Mouse (Mus musculus): ENCODE data around the gene Zfp131. TPM values are rescaled to one million over a fixed set of nuclear protein-coding genes. Genes with fewer than 3 reads are reported as not detected.
A peak's percentile ranks its signal among the peaks of the same experiment; 100 is the strongest.

The Zfp131 gene
- polyA plus RNA-seq, 1 experiment from 2014 or later, result 38.5 TPM

DNA sequence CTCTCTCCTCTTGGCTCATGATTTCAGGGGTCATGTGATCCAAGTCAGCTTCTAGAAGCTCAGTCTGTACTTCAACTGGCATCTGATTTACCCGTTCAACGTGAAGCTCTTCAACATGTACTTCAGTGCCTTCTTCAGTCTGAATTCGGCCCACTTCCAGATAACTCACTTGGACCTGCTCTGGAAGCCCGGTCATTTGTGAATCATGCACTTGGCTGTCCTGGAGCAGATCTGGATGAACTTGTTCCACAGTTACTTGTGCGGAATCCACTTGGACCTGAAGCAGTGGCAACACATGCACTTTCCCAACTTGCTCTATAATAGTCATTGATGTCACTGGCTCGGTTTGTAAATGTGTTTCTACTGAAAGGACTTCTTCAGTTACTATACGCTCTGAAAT is 24.2 kb downstream of the Zfp131 start:
- H3K27me3 ChIP-seq (ENCODE audit: control insufficient read depth, insufficient read depth, low read length), result no peaks in the 10 kb centered on the region
- whole genome bisulfite sequencing, result 91% methylated on average over 7 of the region's 7 CpGs
- no peak overlapping the region for H3K27ac ChIP-seq (ENCODE audit: low read length)
- ATAC-seq (ENCODE audit: insufficient number of reproducible peaks, insufficient read depth, low FRiP score, low read depth), result no peak
- no peak overlapping the region for H3K4me2 ChIP-seq (replicated peaks; ENCODE audit: low read depth, low read length)
- H3K9me3 ChIP-seq (ENCODE audit: control insufficient read depth, low read depth, low read length), result no peaks in the 10 kb centered on the region
- no peak overlapping the region for H3K9ac ChIP-seq (replicated peaks; ENCODE audit: low read depth, low read length)
- H3K36me3 ChIP-seq (ENCODE audit: control insufficient read depth, insufficient read depth, low read length), result peaks cover 38% of the 10 kb centered on the region
- no peaks in the 10 kb centered on the region for H3K4me1 ChIP-seq (ENCODE audit: control insufficient read depth, insufficient read depth, low read length)
- H3K4me3 ChIP-seq (ENCODE audit: low read depth, low read length), result no peak overlapping the region

DNA sequence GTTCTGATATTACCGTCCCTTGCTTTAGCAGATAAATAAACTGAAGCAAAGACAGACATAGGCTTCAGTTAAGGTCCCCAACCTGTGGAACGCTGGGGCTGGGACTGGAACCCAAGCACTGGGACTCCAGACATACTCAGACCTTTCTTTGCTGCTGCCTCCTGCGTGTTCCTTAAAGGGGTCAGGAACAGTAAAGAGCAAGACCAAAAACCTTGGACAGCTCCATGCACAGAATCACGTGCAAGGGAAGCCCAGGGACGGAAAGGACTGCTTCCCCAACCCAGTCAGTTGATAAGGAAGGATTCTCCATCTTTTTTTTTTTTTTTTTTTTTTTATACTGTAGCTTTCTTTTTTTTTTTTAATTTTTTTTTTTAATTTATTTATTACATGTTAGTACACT is 33.9 kb downstream of the Zfp131 start:
- no peaks in the 10 kb centered on the region for H3K27me3 ChIP-seq (ENCODE audit: control insufficient read depth, insufficient read depth, low read length)
- H3K27ac ChIP-seq (ENCODE audit: low read length), result no peak overlapping the region
- ATAC-seq (ENCODE audit: insufficient number of reproducible peaks, insufficient read depth, low FRiP score, low read depth), result no peak
- no peaks in the 10 kb centered on the region for H3K9me3 ChIP-seq (ENCODE audit: control insufficient read depth, low read depth, low read length)
- 29% methylated on average over 5 of the region's 5 CpGs for WGBS
- no peak overlapping the region for H3K4me3 ChIP-seq (ENCODE audit: low read depth, low read length)
- H3K9ac ChIP-seq (replicated peaks; ENCODE audit: low read depth, low read length), result no peak overlapping the region
- 0 out of 2 replicates have a peak overlapping the region, but pooled peaks have one; percentile 95 for H3K4me2 ChIP-seq (replicated peaks; ENCODE audit: low read depth, low read length)
- peaks cover 5% of the 10 kb centered on the region; the same call in 1 of the 2 replicates for H3K4me1 ChIP-seq (ENCODE audit: control insufficient read depth, insufficient read depth, low read length)
- H3K36me3 ChIP-seq (ENCODE audit: control insufficient read depth, insufficient read depth, low read length), result no peaks in the 10 kb centered on the region

- H3K27me3 ChIP-seq (ENCODE audit: control insufficient read depth, insufficient read depth, low read length), result no peaks in the 10 kb centered on the region
- no peaks in the 10 kb centered on the region for H3K9me3 ChIP-seq (ENCODE audit: control insufficient read depth, low read depth, low read length)
- H3K4me2 ChIP-seq (replicated peaks; ENCODE audit: low read depth, low read length), result peak within 1 kb of the TSS; percentile 95
- peaks cover 5% of the 10 kb centered on the region; the same call in 1 of the 2 replicates for H3K4me1 ChIP-seq (ENCODE audit: control insufficient read depth, insufficient read depth, low read length)
- 2% methylated on average over 43 of the region's 43 CpGs for WGBS
- H3K27ac ChIP-seq (ENCODE audit: low read length), result no peak within 1 kb of the TSS
- H3K4me3 ChIP-seq (ENCODE audit: low read depth, low read length), result peak within 1 kb of the TSS; percentile 52
- H3K36me3 ChIP-seq (ENCODE audit: control insufficient read depth, insufficient read depth, low read length), result no peaks in the 10 kb centered on the region
- ATAC-seq (ENCODE audit: insufficient number of reproducible peaks, insufficient read depth, low FRiP score, low read depth), result peak; percentile 94
- H3K9ac ChIP-seq (replicated peaks; ENCODE audit: low read depth, low read length), result peak within 1 kb of the TSS; percentile 42
These were observed 34.8 kb downstream of the Zfp131 start, which contains the start of gene Nim1k for GRCm38 (mm10) chr13:119755681-119756471. Gene Nim1k, minus strand, starts transcription at chr13:119755882.

DNA sequence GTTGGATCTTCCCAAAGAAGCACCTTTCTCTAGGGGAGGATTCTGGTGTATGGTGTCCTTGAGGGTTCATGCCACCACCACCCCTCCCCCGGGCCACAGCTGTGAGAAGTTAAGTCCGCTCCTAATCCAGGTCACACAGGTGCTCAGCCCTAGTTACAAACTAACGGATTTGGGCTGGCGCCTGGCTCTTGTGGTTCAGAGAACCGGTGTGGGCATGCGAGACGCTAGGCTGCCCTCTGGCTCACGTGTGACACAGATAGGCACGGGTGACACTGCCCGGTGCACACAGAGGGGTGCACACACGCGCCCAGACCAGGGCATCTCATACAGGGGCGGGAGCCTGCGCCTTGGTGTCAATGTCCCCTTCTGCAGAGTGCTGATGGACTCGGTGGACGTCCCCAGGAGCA is 35.5 kb downstream of the Zfp131 start:
- Histone ChIP-seq H3K4me3 (ENCODE audit: low read depth, low read length) (peak overlapping the region; percentile 52), H3K9me3 (ENCODE audit: control insufficient read depth, low read depth, low read length) (no peaks in the 10 kb centered on the region), H3K27me3 (ENCODE audit: control insufficient read depth, insufficient read depth, low read length) (no peaks in the 10 kb centered on the region), H3K9ac (replicated peaks; ENCODE audit: low read depth, low read length) (peak overlapping the region; percentile 42), H3K27ac (ENCODE audit: low read length) (no peak overlapping the region), H3K36me3 (ENCODE audit: control insufficient read depth, insufficient read depth, low read length) (no peaks in the 10 kb centered on the region), H3K4me1 (ENCODE audit: control insufficient read depth, insufficient read depth, low read length) (peaks cover 5% of the 10 kb centered on the region; the same call in 1 of the 2 replicates), H3K4me2 (replicated peaks; ENCODE audit: low read depth, low read length) (peak overlapping the region; percentile 95)
- ATAC-seq (ENCODE audit: insufficient number of reproducible peaks, insufficient read depth, low FRiP score, low read depth), result 0 out of 2 replicates have a peak, but pooled peaks have one; percentile 12
- 2% methylated on average over 16 of the region's 16 CpGs for WGBS

DNA sequence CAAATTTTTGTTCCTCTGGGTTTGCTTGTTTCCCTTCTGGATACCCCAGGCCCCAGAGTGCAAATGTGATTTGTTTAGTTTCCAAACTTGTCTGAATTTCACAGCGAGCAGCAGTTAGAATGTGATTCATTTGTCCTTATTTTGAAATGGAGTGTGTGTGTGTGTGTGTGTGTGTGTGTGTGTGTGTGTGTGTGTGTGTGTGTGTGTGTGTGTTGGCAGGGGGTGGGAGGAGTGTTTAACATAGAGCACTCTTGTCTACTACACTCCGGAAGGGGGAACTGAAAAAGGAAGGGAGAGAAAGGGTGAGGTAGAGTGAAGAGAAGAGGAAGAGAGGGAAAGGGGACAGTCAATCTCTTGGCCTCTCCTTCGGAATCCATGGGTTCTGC is 36.1 kb downstream of the Zfp131 start:
- ATAC-seq (ENCODE audit: insufficient number of reproducible peaks, insufficient read depth, low FRiP score, low read depth), result no peak
- no peaks in the 10 kb centered on the region for H3K9me3 ChIP-seq (ENCODE audit: control insufficient read depth, low read depth, low read length)
- H3K4me2 ChIP-seq (replicated peaks; ENCODE audit: low read depth, low read length), result peak overlapping the region; percentile 95
- no peak overlapping the region for H3K9ac ChIP-seq (replicated peaks; ENCODE audit: low read depth, low read length)
- H3K4me3 ChIP-seq (ENCODE audit: low read depth, low read length), result peak overlapping the region; percentile 52; the same call in 1 of the 2 replicates
- WGBS, result 23% methylated on average over 3 of the region's 3 CpGs
- H3K4me1 ChIP-seq (ENCODE audit: control insufficient read depth, insufficient read depth, low read length), result peaks cover 5% of the 10 kb centered on the region; the same call in 1 of the 2 replicates
- no peaks in the 10 kb centered on the region for H3K36me3 ChIP-seq (ENCODE audit: control insufficient read depth, insufficient read depth, low read length)
- no peaks in the 10 kb centered on the region for H3K27me3 ChIP-seq (ENCODE audit: control insufficient read depth, insufficient read depth, low read length)
- H3K27ac ChIP-seq (ENCODE audit: low read length), result no peak overlapping the region

DNA sequence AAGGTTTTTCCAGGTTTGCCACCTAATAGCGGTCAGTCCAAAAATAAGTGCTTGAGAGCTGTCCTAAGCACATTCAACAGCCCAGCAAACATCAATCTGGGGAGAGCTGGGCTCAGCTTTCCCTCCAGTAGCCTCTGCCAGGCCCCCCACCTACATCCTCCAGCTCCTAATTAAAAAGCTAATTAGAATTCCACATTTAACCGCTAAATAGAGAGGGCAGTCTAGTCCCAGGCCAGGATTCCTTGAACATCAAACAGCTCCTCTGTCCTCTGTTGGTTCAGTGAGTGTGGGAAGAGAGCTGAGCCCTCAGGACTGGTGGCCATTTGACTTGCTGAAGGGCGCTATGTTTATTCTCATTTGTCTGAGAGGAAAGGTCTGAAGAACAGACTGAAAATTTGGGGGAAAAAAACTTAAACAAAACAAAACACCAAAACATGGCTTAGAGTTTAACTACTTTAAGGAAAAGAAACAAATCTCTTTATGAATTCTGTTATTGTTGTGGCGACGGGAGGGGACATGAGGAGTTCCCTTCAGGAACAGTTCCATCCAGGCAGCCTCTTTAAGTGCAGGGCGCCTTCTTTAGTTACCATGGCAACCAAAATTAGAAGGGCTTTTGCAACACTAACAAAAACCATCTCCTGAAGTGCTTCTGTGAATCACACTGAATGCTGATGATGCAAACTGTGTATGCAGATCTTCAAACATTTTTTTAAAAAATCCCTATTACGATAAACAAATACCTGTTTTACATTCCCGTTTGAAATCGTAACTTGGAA is 36.6 kb downstream of the Zfp131 start:
- ATAC-seq (ENCODE audit: insufficient number of reproducible peaks, insufficient read depth, low FRiP score, low read depth), result no peak
- Histone ChIP-seq H3K27ac (ENCODE audit: low read length) (no peak overlapping the region), H3K4me2 (replicated peaks; ENCODE audit: low read depth, low read length) (no peak overlapping the region), H3K9ac (replicated peaks; ENCODE audit: low read depth, low read length) (no peak overlapping the region), H3K36me3 (ENCODE audit: control insufficient read depth, insufficient read depth, low read length) (no peaks in the 10 kb centered on the region), H3K4me3 (ENCODE audit: low read depth, low read length) (no peak overlapping the region), H3K27me3 (ENCODE audit: control insufficient read depth, insufficient read depth, low read length) (no peaks in the 10 kb centered on the region), H3K9me3 (ENCODE audit: control insufficient read depth, low read depth, low read length) (no peaks in the 10 kb centered on the region), H3K4me1 (ENCODE audit: control insufficient read depth, insufficient read depth, low read length) (peaks cover 5% of the 10 kb centered on the region; the same call in 1 of the 2 replicates)
- WGBS, result 67% methylated on average over 9 of the region's 9 CpGs

GRCm38 (mm10) chr13:119746930-119747329 is 43.8 kb downstream of the Zfp131 start:
- WGBS, result 91% methylated on average over 4 of the region's 4 CpGs
- Histone ChIP-seq H3K27ac (ENCODE audit: low read length) (no peak overlapping the region), H3K4me2 (replicated peaks; ENCODE audit: low read depth, low read length) (no peak overlapping the region), H3K36me3 (ENCODE audit: control insufficient read depth, insufficient read depth, low read length) (no peaks in the 10 kb centered on the region), H3K9ac (replicated peaks; ENCODE audit: low read depth, low read length) (no peak overlapping the region), H3K27me3 (ENCODE audit: control insufficient read depth, insufficient read depth, low read length) (no peaks in the 10 kb centered on the region), H3K4me1 (ENCODE audit: control insufficient read depth, insufficient read depth, low read length) (no peaks in the 10 kb centered on the region; the same call in 1 of the 2 replicates), H3K9me3 (ENCODE audit: control insufficient read depth, low read depth, low read length) (no peaks in the 10 kb centered on the region), H3K4me3 (ENCODE audit: low read depth, low read length) (no peak overlapping the region)
- ATAC-seq (ENCODE audit: insufficient number of reproducible peaks, insufficient read depth, low FRiP score, low read depth), result no peak

DNA sequence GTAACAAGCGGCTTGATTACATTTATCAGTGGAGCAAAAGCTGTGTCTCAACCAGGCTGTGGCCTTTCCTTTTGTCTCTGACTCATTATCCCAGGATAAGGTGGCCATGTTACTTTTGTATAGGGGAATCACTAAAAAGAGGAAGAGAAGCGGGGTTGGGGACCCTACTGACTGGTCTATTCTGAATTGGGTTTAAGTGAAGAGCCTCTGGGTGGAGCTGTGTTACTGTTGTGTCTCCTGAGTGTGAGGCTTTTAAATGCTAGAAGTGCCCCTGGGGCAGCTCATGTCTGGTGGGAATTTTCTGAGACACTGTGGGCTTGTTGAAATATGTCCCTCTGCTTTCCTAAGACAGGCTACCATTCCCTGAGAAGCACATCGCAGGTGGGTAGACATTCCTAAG is 47.2 kb downstream of the Zfp131 start:
- Histone ChIP-seq H3K27ac (ENCODE audit: low read length) (no peak overlapping the region), H3K4me2 (replicated peaks; ENCODE audit: low read depth, low read length) (no peak overlapping the region), H3K27me3 (ENCODE audit: control insufficient read depth, insufficient read depth, low read length) (no peaks in the 10 kb centered on the region), H3K9ac (replicated peaks; ENCODE audit: low read depth, low read length) (no peak overlapping the region), H3K36me3 (ENCODE audit: control insufficient read depth, insufficient read depth, low read length) (no peaks in the 10 kb centered on the region), H3K9me3 (ENCODE audit: control insufficient read depth, low read depth, low read length) (no peaks in the 10 kb centered on the region), H3K4me3 (ENCODE audit: low read depth, low read length) (no peak overlapping the region), H3K4me1 (ENCODE audit: control insufficient read depth, insufficient read depth, low read length) (peaks cover 3% of the 10 kb centered on the region; the same call in 1 of the 2 replicates)
- no peak for ATAC-seq (ENCODE audit: insufficient number of reproducible peaks, insufficient read depth, low FRiP score, low read depth)
- 80% methylated on average over 3 of the region's 3 CpGs for WGBS
